Mouse (Mus musculus) forebrain, embryonic 13.5 days (tissue): ENCODE data around the gene Deaf1. TPM values are rescaled to one million over a fixed set of nuclear protein-coding genes. Genes with fewer than 3 reads are reported as not detected.

Experiments used
- ATAC-seq: fragments of 200-750 bp; cut with Nextera tagmentation; 2 replicates; pipeline ENCODE4 v1.8.0; 2017
- H3K27ac ChIP-seq: fragments of 300-500 bp; sonication (generic); 2 replicates; pipeline ENCODE4 v1.5.1; 2015; ENCODE audit warnings: inconsistent platforms, mild to moderate bottlenecking, moderate library complexity
- H3K27me3 ChIP-seq: fragments of 300-500 bp; sonication (generic); 2 replicates; pipeline ENCODE4 v1.6.1; 2015; ENCODE audit warnings: mild to moderate bottlenecking, inconsistent platforms
- H3K36me3 ChIP-seq: fragments of 300-500 bp; sonication (generic); 2 replicates; pipeline ENCODE4 v1.6.1; 2015; ENCODE audit warnings: mild to moderate bottlenecking, inconsistent platforms; ENCODE audit not compliant: poor library complexity, severe bottlenecking
- H3K4me1 ChIP-seq: fragments of 300-500 bp; sonication (generic); 2 replicates; pipeline ENCODE4 v1.6.1; 2015; ENCODE audit warnings: inconsistent platforms
- H3K4me2 ChIP-seq: fragments of 300-500 bp; sonication (generic); 2 replicates; pipeline ENCODE4 v1.6.1; 2015; ENCODE audit warnings: inconsistent platforms, mild to moderate bottlenecking, moderate library complexity
- H3K4me3 ChIP-seq: fragments of 300-500 bp; sonication (generic); 2 replicates; pipeline ENCODE4 v1.5.1; 2015; ENCODE audit warnings: mild to moderate bottlenecking, inconsistent platforms
- H3K9ac ChIP-seq: fragments of 300-500 bp; sonication (generic); 2 replicates; pipeline ENCODE4 v1.6.1; 2015; ENCODE audit warnings: mild to moderate bottlenecking, inconsistent platforms
- H3K9me3 ChIP-seq: fragments of 300-500 bp; sonication (generic); replicated peaks from 2 replicates; pipeline ENCODE4 v1.6.1; 2016; ENCODE audit warnings: inconsistent platforms
- WGBS: fragments of 180-500 bp; shearing (Covaris S2); methylation state at CpG from one replicate; pipeline ENCODE4 v1.1.7; 2015; 5-methylcytosine and 5-hydroxymethylcytosine counted together
- polyA plus RNA-seq: library from polyadenylated mRNA; unstranded; fragments of >200 nt; fragmentation: Nextera tagmentation; extraction: Ambion mirVana; gene quantifications from 2 replicates; pipeline ENCODE4 v1.2.1, GENCODE M21; 2015

Gene Deaf1
- polyA plus RNA-seq, 1 experiment from 2014 or later: 88.1 TPM

DNA sequence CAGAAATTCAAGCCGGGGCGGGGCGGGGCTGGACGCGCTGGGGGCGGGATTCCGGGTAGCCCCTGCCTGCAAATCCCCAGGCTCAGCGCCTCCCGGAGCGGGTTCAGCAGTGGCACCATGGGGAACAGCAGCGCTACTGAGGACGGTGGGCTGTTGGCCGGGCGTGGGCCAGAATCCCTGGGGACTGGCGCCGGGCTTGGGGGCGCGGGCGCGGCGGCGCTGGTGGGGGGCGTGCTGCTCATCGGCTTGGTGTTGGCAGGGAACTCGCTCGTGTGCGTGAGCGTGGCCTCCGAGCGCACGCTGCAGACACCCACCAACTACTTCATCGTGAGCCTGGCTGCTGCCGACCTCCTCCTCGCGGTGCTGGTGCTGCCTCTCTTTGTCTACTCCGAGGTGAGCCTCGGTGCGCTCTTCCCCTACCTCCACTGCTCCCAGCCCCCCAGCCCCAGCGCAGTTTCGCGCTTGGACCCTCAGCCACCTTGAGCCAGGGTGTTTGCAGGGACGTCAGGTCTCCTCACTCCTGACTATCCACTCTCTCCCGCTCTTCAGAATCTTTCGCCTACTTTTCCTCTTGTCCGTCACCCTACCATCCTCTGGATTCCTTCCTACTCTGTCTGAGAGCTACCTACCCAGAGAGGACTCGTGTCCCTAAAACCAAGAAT lies 35.4 kb downstream of the Deaf1 start, which contains the start of gene Drd4:
Gene Drd4, plus strand, starts transcription at position 86 of the 662 bp plus-strand sequence.
- peak; percentile 83 for ATAC-seq
- H3K27me3 ChIP-seq: peaks cover 63% of the 10 kb centered on the region
- 1% methylated on average over 43 of the region's 46 CpGs for WGBS

DNA sequence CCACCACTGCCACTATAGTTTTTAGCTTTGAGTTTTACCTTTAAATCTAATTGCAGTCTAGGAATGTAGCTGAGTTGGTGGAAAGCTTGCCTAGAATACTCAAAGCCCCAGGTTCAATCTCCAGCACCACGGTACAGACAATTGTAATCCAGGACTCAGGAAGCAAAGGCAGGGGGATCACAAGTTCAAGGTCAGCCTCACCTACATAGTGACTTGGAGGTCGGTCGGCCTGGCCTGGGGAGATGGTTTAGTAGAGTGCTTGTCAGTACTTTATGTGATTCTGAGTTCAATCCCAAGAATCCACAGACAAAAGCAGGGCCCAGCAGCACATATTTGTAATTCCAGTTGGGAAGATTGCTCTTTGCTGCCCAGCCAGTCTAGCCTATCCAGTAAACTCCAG lies 39.4 kb downstream of the Deaf1 start:
- H3K4me3 ChIP-seq: no peak overlapping the region
- peaks cover 31% of the 10 kb centered on the region for H3K27me3 ChIP-seq
- no peaks in the 10 kb centered on the region for H3K36me3 ChIP-seq
- no peak overlapping the region for H3K4me2 ChIP-seq
- H3K27ac ChIP-seq: no peak overlapping the region
- no peaks in the 10 kb centered on the region for H3K9me3 ChIP-seq
- 87% methylated on average over 3 of the region's 3 CpGs for WGBS
- no peak overlapping the region for H3K9ac ChIP-seq
- H3K4me1 ChIP-seq: peaks cover 15% of the 10 kb centered on the region
- no peak for ATAC-seq

More for the DNA sequence above, 35.4 kb downstream of the Deaf1 start, which contains the start of gene Drd4:
- peaks cover 28% of the 10 kb centered on the region for H3K4me1 ChIP-seq
- H3K36me3 ChIP-seq: peaks cover 7% of the 10 kb centered on the region
- H3K27ac ChIP-seq: no peak within 1 kb of the TSS
- H3K4me3 ChIP-seq: peak within 1 kb of the TSS; percentile 50
- H3K9ac ChIP-seq: peak within 1 kb of the TSS; percentile 63
- H3K4me2 ChIP-seq: peak within 1 kb of the TSS; percentile 95
- H3K9me3 ChIP-seq: no peaks in the 10 kb centered on the region

GRCm38 (mm10) chr7:141282756-141283155 lies 44.7 kb downstream of the Deaf1 start:
- Histone ChIP-seq H3K4me1 (peaks cover 20% of the 10 kb centered on the region; the same call in 1 of the 2 replicates), H3K27me3 (peaks cover 19% of the 10 kb centered on the region), H3K4me3 (no peak overlapping the region), H3K9me3 (no peaks in the 10 kb centered on the region), H3K27ac (no peak overlapping the region), H3K9ac (no peak overlapping the region), H3K36me3 (no peaks in the 10 kb centered on the region), H3K4me2 (no peak overlapping the region)
- ATAC-seq: no peak
- WGBS: 86% methylated on average over 4 of the region's 4 CpGs

- H3K9me3 ChIP-seq: no peaks in the 10 kb centered on the region
- ATAC-seq: peak; percentile 43
- H3K27me3 ChIP-seq: peaks cover 24% of the 10 kb centered on the region
- WGBS: 33% methylated on average over 6 of the region's 6 CpGs
- no peak overlapping the region for H3K4me3 ChIP-seq
- H3K4me1 ChIP-seq: peaks cover 20% of the 10 kb centered on the region; the same call in 1 of the 2 replicates
- no peak overlapping the region for H3K27ac ChIP-seq
- no peaks in the 10 kb centered on the region for H3K36me3 ChIP-seq
- no peak overlapping the region for H3K9ac ChIP-seq
- no peak overlapping the region for H3K4me2 ChIP-seq
Measured at GRCm38 (mm10) chr7:141281442-141281841, 46.0 kb downstream of the Deaf1 start.

DNA sequence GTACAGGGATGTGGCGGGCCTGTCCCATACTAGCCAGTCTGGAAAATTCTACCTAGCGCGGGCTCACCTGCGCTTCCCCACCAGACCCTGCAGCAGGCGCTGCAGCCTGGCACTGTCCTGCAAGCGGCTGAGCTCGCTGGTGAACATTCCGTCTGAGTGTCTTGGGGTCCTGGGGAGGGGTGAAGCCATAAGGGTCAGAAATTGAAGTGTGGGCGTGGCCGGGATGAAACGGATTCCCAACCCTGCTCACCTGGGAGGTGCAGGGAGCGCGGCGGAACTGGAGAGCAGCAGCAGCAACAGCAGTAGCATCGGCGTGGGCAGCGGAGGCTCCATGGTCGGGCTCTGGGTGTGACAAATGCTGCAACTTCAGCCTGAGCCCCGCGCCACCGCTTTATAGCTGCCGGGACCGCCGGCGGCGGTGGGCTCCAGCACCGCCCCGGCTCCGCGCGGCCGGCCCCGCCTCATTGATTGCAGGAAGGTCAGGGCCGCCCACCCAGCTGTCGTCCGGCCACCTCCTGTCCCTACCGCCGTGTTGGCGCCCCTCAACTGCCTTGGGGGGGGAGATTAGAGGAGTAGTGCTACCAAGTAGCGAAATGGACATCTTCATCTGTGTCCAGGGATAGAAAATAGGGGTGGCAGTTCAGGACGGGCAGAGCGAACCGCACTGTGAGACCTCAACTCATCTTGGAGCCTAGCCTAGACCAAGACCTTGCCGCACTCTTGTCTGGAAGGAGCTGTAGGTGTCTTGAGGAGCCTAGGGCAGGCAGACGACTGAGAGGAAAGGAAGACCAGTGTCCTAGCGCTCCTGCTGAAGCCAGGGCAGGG lies 48.5 kb downstream of the Deaf1 start, which contains the start of gene Sct:
Gene Sct, minus strand, starts transcription at position 368 of the 825 bp plus-strand sequence.
- Histone ChIP-seq H3K4me1 (peaks cover 20% of the 10 kb centered on the region; the same call in 1 of the 2 replicates), H3K4me3 (peak within 1 kb of the TSS; percentile 47), H3K27me3 (peaks cover 24% of the 10 kb centered on the region), H3K4me2 (peak within 1 kb of the TSS; percentile 92), H3K27ac (no peak within 1 kb of the TSS), H3K9ac (peak within 1 kb of the TSS; percentile 65), H3K36me3 (no peaks in the 10 kb centered on the region), H3K9me3 (no peaks in the 10 kb centered on the region)
- peak; percentile 74 for ATAC-seq
- WGBS: 2% methylated on average over 46 of the region's 46 CpGs

DNA sequence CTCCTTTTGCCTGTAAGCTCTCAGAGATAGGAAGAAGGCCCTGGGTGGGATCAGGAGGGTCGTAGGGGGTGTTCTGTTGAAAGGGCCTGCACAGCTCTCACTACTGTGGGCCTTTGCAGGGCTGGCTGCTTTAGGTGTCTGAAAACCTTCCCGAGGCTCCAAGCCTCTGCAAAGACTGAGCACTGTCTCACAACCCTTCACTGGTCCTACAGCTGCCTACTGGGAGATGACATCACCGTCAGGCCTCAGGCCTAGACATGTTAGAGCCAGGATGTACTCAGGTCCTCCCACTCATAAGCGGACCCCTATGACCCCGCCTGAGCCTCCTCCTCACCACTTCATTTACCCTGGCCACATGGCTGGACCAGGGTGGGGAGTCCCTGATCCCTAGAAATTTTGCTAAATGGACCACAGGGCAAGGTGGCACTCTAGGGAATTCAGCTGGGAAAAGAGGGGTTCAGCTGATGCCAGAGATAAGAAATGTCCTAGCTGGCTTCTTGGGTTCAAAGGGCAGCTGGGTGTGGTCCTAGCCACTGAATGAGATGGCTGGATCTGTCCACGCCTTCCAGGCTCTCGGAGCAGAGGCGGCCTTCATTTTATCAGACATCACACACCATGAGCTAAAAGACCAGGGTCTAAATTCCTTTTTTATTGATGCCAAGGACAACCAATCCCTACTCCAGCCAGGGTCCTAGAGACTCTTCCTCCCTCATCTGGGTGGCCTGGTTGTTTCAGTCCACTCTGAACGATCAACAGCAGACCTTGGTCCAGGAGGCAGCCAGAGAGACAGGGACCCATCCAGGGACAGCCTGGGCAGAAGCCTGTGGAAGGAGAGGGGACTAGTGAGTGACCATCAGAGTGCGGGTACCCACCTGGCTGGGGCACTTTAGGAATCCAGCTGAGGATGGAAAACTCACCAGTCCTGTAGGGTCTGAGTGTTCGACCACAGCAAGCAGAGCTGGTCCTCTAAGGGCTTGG lies 49.5 kb downstream of the Deaf1 start:
- Histone ChIP-seq H3K27me3 (peaks cover 24% of the 10 kb centered on the region), H3K4me3 (no peak overlapping the region), H3K9ac (no peak overlapping the region), H3K4me1 (peaks cover 20% of the 10 kb centered on the region; the same call in 1 of the 2 replicates), H3K36me3 (no peaks in the 10 kb centered on the region), H3K4me2 (peak overlapping the region; percentile 92), H3K27ac (no peak overlapping the region), H3K9me3 (no peaks in the 10 kb centered on the region)
- ATAC-seq: no peak
- WGBS: 84% methylated on average over 11 of the region's 11 CpGs

DNA sequence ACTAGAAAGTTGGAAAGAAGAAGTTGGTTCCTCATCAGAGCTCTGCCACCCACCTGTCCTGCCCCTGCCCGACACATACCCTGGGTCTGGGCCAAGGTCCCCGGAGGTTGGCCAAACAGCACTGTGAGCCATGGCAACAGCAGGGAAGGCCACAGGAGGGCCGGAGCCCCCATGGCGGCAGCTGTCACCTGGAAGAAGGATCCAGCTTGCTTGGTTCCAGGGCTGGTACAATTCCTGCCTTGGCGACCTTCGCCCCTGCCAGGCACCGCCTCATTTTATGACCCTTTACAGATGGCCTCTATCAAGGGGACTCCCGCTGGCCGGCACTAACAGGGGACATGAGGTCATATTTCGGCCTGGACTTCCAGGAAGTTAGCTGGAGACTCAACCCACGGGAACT lies 50.9 kb downstream of the Deaf1 start, which contains the start of gene Cdhr5:
Gene Cdhr5, minus strand, starts transcription at position 241 of the 400 bp plus-strand sequence.
- no peaks in the 10 kb centered on the region for H3K36me3 ChIP-seq
- H3K4me3 ChIP-seq: no peak within 1 kb of the TSS
- no peak within 1 kb of the TSS for H3K9ac ChIP-seq
- peaks cover 24% of the 10 kb centered on the region for H3K27me3 ChIP-seq
- peaks cover 15% of the 10 kb centered on the region; the same call in 1 of the 2 replicates for H3K4me1 ChIP-seq
- WGBS: 83% methylated on average over 11 of the region's 11 CpGs
- H3K27ac ChIP-seq: no peak within 1 kb of the TSS
- H3K4me2 ChIP-seq: no peak within 1 kb of the TSS
- no peaks in the 10 kb centered on the region for H3K9me3 ChIP-seq
- ATAC-seq: no peak

GRCm38 (mm10) chr7:141275356-141275755 lies 52.1 kb downstream of the Deaf1 start:
- Histone ChIP-seq H3K9me3 (no peaks in the 10 kb centered on the region), H3K4me3 (no peak overlapping the region), H3K27me3 (peaks cover 24% of the 10 kb centered on the region), H3K9ac (no peak overlapping the region), H3K4me1 (peaks cover 10% of the 10 kb centered on the region; the same call in 1 of the 2 replicates), H3K36me3 (no peaks in the 10 kb centered on the region), H3K4me2 (no peak overlapping the region), H3K27ac (no peak overlapping the region)
- 85% methylated on average over 9 of the region's 9 CpGs for WGBS
- ATAC-seq: no peak

GRCm38 (mm10) chr7:141270631-141271030 lies 56.9 kb downstream of the Deaf1 start:
- no peaks in the 10 kb centered on the region for H3K36me3 ChIP-seq
- no peak overlapping the region for H3K4me2 ChIP-seq
- no peak overlapping the region for H3K4me3 ChIP-seq
- no peaks in the 10 kb centered on the region for H3K9me3 ChIP-seq
- ATAC-seq: no peak
- peaks cover 8% of the 10 kb centered on the region for H3K4me1 ChIP-seq
- no peak overlapping the region for H3K9ac ChIP-seq
- WGBS: 84% methylated on average over 3 of the region's 3 CpGs
- no peaks in the 10 kb centered on the region for H3K27me3 ChIP-seq
- H3K27ac ChIP-seq: no peak overlapping the region

GRCm38 (mm10) chr7:141269273-141269545 lies 58.3 kb downstream of the Deaf1 start:
- peaks cover 3% of the 10 kb centered on the region for H3K36me3 ChIP-seq
- no peak overlapping the region for H3K4me3 ChIP-seq
- peaks cover 12% of the 10 kb centered on the region for H3K4me1 ChIP-seq
- no peaks in the 10 kb centered on the region for H3K27me3 ChIP-seq
- no peaks in the 10 kb centered on the region for H3K9me3 ChIP-seq
- no peak overlapping the region for H3K27ac ChIP-seq
- H3K9ac ChIP-seq: no peak overlapping the region
- no peak for ATAC-seq
- H3K4me2 ChIP-seq: no peak overlapping the region
- whole genome bisulfite sequencing: 80% methylated on average over 14 of the region's 14 CpGs

- WGBS: 80% methylated on average over 24 of the region's 24 CpGs
- H3K27me3 ChIP-seq: no peaks in the 10 kb centered on the region
- no peak overlapping the region for H3K4me2 ChIP-seq
- H3K9ac ChIP-seq: no peak overlapping the region
- no peaks in the 10 kb centered on the region for H3K9me3 ChIP-seq
- peaks cover 8% of the 10 kb centered on the region for H3K36me3 ChIP-seq
- no peak overlapping the region for H3K4me3 ChIP-seq
- peaks cover 12% of the 10 kb centered on the region for H3K4me1 ChIP-seq
- no peak for ATAC-seq
- no peak overlapping the region for H3K27ac ChIP-seq
Measured at GRCm38 (mm10) chr7:141268466-141269272, 58.8 kb downstream of the Deaf1 start.
